Mouse (Mus musculus): ENCODE results near the gene Fbxw4.

The Fbxw4 gene

GRCm38 (mm10) chr19:45615415-45616213, 44.5 kb downstream of the Fbxw4 start:
- no peak for DNase-seq (ENCODE audit: low spot score in 2 of 2)

- peak; percentile 26 to 34 for DNase-seq (ENCODE audit: low spot score in 2 of 2)
Measured at GRCm38 (mm10) chr19:45614928-45615327, 45.2 kb downstream of the Fbxw4 start.

GRCm38 (mm10) chr19:45614375-45614774, 45.7 kb downstream of the Fbxw4 start:
- peak in 1 of 2 experiments; percentile 29 for DNase-seq (ENCODE audit: low spot score in 2 of 2)

- no peak for DNase-seq (ENCODE audit: low spot score in 2 of 2)
Measured at GRCm38 (mm10) chr19:45610823-45611222, 49.3 kb downstream of the Fbxw4 start.

- no peak for DNase-seq (ENCODE audit: low spot score in 2 of 2)
Measured at GRCm38 (mm10) chr19:45608648-45609339, 51.3 kb downstream of the Fbxw4 start.

- DNase-seq (ENCODE audit: low spot score in 2 of 2), result no peak
Measured at GRCm38 (mm10) chr19:45607479-45607878, 52.6 kb downstream of the Fbxw4 start.

GRCm38 (mm10) chr19:45606701-45607100, 53.4 kb downstream of the Fbxw4 start:
- DNase-seq (ENCODE audit: low spot score in 2 of 2), result no peak

GRCm38 (mm10) chr19:45602606-45603005, 57.5 kb downstream of the Fbxw4 start:
- no peak for DNase-seq (ENCODE audit: low spot score in 2 of 2)

GRCm38 (mm10) chr19:45597106-45597505, 63.0 kb downstream of the Fbxw4 start:
- DNase-seq (ENCODE audit: low spot score in 2 of 2), result no peak

- no peak for DNase-seq (ENCODE audit: low spot score in 2 of 2)
Measured at GRCm38 (mm10) chr19:45596434-45596833, 63.7 kb downstream of the Fbxw4 start.

- no peak for DNase-seq (ENCODE audit: low spot score in 2 of 2)
Measured at GRCm38 (mm10) chr19:45596019-45596418, 64.1 kb downstream of the Fbxw4 start.

GRCm38 (mm10) chr19:45595481-45595880, 64.6 kb downstream of the Fbxw4 start:
- no peak for DNase-seq (ENCODE audit: low spot score in 2 of 2)

- DNase-seq (ENCODE audit: low spot score in 2 of 2), result no peak
Measured at GRCm38 (mm10) chr19:45594079-45594478, 66.0 kb downstream of the Fbxw4 start.

- DNase-seq (ENCODE audit: low spot score in 2 of 2), result no peak
Measured at GRCm38 (mm10) chr19:45592916-45593315, 67.2 kb downstream of the Fbxw4 start.

- no peak for DNase-seq (ENCODE audit: low spot score in 2 of 2)
Measured at GRCm38 (mm10) chr19:45591704-45592103, 68.4 kb downstream of the Fbxw4 start.

- no peak for DNase-seq (ENCODE audit: low spot score in 2 of 2)
Measured at GRCm38 (mm10) chr19:45589761-45590160, 70.4 kb downstream of the Fbxw4 start.

GRCm38 (mm10) chr19:45587509-45588292, 72.4 kb downstream of the Fbxw4 start:
- DNase-seq (ENCODE audit: low spot score in 2 of 2), result no peak

- no peak for DNase-seq (ENCODE audit: low spot score in 2 of 2)
Measured at GRCm38 (mm10) chr19:45586850-45587249, 73.3 kb downstream of the Fbxw4 start.

- DNase-seq (ENCODE audit: low spot score in 2 of 2), result no peak
Measured at GRCm38 (mm10) chr19:45584856-45585620, 75.1 kb downstream of the Fbxw4 start.

GRCm38 (mm10) chr19:45583136-45583535, 77.0 kb downstream of the Fbxw4 start:
- DNase-seq (ENCODE audit: low spot score in 2 of 2), result no peak

- DNase-seq (ENCODE audit: low spot score in 2 of 2), result no peak
Measured at GRCm38 (mm10) chr19:45582161-45582560, 78.0 kb downstream of the Fbxw4 start.
